19 mouse cellular contexts compared by ENCODE assay signal in the genomic region with DNA sequence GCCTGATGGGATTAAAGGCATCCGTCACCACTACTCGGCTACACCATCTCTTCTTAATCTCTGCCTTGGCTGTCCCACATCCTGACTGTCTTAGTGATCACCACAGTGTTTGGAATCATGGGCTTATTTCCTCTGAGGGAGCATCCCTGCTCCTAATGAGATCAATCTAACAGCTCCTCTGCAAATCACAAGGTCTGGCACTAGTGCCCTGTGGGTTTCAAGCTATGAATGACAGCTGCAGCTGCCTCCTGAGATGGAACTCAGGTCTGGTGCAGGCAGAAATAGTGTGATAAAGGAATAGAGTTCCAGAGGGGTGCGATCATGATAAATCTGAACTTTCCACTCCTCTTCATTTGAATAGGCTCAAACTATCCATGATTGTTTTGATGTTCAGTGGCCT.
DNase-seq lines count a peak whose midpoint lies in the region; ATAC-seq and TF ChIP-seq lines count a peak whose summit lies in the region.
"Had no signal": no experiment of that assay in that cellular context is flagged by ENCODE, and none has a peak within 500 bp of the region (broad histone marks: within the 10 kb centered on the region; RNA-seq: fewer than 3 reads in every experiment).

No protein-coding gene starts in this region.

- TF ChIP-seq POLR2A in liver, adult 2 months (IDR thresholded peaks at IDR 0.05; ENCODE audit: extremely low read depth, insufficient read depth, low read length): no peak

- H3K9me3 ChIP-seq in forebrain, embryonic 12.5 days: no peaks in the 10 kb centered on the region
- no peaks in the 10 kb centered on the region for H3K9me3 ChIP-seq in forebrain, embryonic 15.5 days
- no peaks in the 10 kb centered on the region for H3K9me3 ChIP-seq in liver, embryonic 11.5 days (ENCODE audit: control insufficient read depth, low read length)
- H3K9me3 ChIP-seq in midbrain, embryonic 16.5 days (replicated peaks; ENCODE audit: control insufficient read depth, low read length, poor library complexity, severe bottlenecking): no peaks in the 10 kb centered on the region
- H3K9me3 ChIP-seq in midbrain, embryonic 10.5 days (replicated peaks): no peaks in the 10 kb centered on the region
- H3K9me3 ChIP-seq: embryonic facial prominence, embryonic 10.5 days; heart, embryonic 13.5 days; hindbrain, embryonic 15.5 days had no signal

- no peak overlapping the region for H3K4me3 ChIP-seq in forebrain, embryonic 12.5 days (replicated peaks)
- H3K4me3 ChIP-seq in forebrain, embryonic 15.5 days: no peak overlapping the region
- H3K4me3 ChIP-seq in liver, adult 2 months (ENCODE audit: insufficient read depth, low read depth, low read length): peak overlapping the region; percentile 25
- H3K4me3 ChIP-seq in liver, embryonic 11.5 days (ENCODE audit: low read depth, low read length): no peak overlapping the region
- no peak overlapping the region for H3K4me3 ChIP-seq in midbrain, embryonic 16.5 days (ENCODE audit: low read depth, low read length)
- no peak overlapping the region for H3K4me3 ChIP-seq in midbrain, embryonic 10.5 days
- H3K4me3 ChIP-seq: embryonic facial prominence, embryonic 10.5 days; gastrocnemius, adult 2 months; heart, embryonic 13.5 days; hindbrain, embryonic 15.5 days had no signal

- no peaks in the 10 kb centered on the region for H3K27me3 ChIP-seq in forebrain, embryonic 12.5 days
- H3K27me3 ChIP-seq in forebrain, embryonic 15.5 days: no peaks in the 10 kb centered on the region
- no peaks in the 10 kb centered on the region for H3K27me3 ChIP-seq in liver, adult 2 months (ENCODE audit: control insufficient read depth, insufficient read depth, low read length)
- H3K27me3 ChIP-seq in liver, embryonic 11.5 days (replicated peaks; ENCODE audit: control insufficient read depth, insufficient read depth, low read length): no peaks in the 10 kb centered on the region
- H3K27me3 ChIP-seq in midbrain, embryonic 16.5 days (ENCODE audit: control insufficient read depth, insufficient read depth, low read depth, low read length): no peaks in the 10 kb centered on the region
- H3K27me3 ChIP-seq in midbrain, embryonic 10.5 days (ENCODE audit: low read depth, poor library complexity, severe bottlenecking): no peaks in the 10 kb centered on the region
- H3K27me3 ChIP-seq: heart, embryonic 13.5 days; hindbrain, embryonic 15.5 days; Patski had no signal

- H3K4me2 ChIP-seq in forebrain, embryonic 12.5 days: no peak overlapping the region
- H3K4me2 ChIP-seq in forebrain, embryonic 15.5 days (replicated peaks): no peak overlapping the region
- no peak overlapping the region for H3K4me2 ChIP-seq in liver, embryonic 11.5 days
- H3K4me2 ChIP-seq in midbrain, embryonic 16.5 days (ENCODE audit: low read length): no peak overlapping the region
- H3K4me2 ChIP-seq: heart, embryonic 13.5 days; hindbrain, embryonic 15.5 days had no signal

- H3K9ac ChIP-seq in forebrain, embryonic 12.5 days: no peak overlapping the region
- H3K9ac ChIP-seq in forebrain, embryonic 15.5 days (replicated peaks): no peak overlapping the region
- H3K9ac ChIP-seq in liver, adult 2 months (ENCODE audit: low read depth, low read length): peak overlapping the region; percentile 66
- no peak overlapping the region for H3K9ac ChIP-seq in liver, embryonic 11.5 days (ENCODE audit: low read depth, low read length)
- H3K9ac ChIP-seq in midbrain, embryonic 16.5 days (ENCODE audit: low read depth, low read length): no peak overlapping the region
- H3K9ac ChIP-seq: heart, embryonic 13.5 days; hindbrain, embryonic 15.5 days had no signal

- no peak for ATAC-seq in forebrain, embryonic 12.5 days (ENCODE audit: low FRiP score)
- ATAC-seq in forebrain, embryonic 15.5 days (replicated peaks): no peak
- ATAC-seq in liver, embryonic 11.5 days (replicated peaks; ENCODE audit: low FRiP score): no peak
- peak; percentile 51; the same call in 1 of the 2 replicates for ATAC-seq in midbrain, embryonic 16.5 days
- ATAC-seq: activated CD4-positive, CD25-positive, alpha-beta regulatory T cell, adult 4 months; Patski had no signal

- DNase-seq in liver, adult 2 months (ENCODE audit: extremely low read depth, low read depth, low spot score): no peak
- no peak for DNase-seq in liver, embryonic 11.5 days (ENCODE audit: low spot score)
- no peak for DNase-seq in midbrain, embryonic 10.5 days (ENCODE audit: low spot score)
- DNase-seq in adrenal gland, postnatal 36 days: no peak
- DNase-seq: adrenal gland, postnatal 14 days; cerebellum, adult 2 months; cerebellum, postnatal 10 days; gastrocnemius, adult 2 months; gastrocnemius, postnatal 25 days; heart, adult 11 months; heart, postnatal 36 days had no signal

- WGBS in forebrain, embryonic 12.5 days: 65% methylated on average over 3 of the region's 3 CpGs
- WGBS in forebrain, embryonic 15.5 days: 42% methylated on average over 3 of the region's 3 CpGs
- WGBS in liver, adult 2 months: 45% methylated on average over 3 of the region's 3 CpGs
- 76% methylated on average over 3 of the region's 3 CpGs for WGBS in liver, embryonic 11.5 days
- 42% methylated on average over 3 of the region's 3 CpGs for WGBS in midbrain, embryonic 16.5 days
- WGBS in midbrain, embryonic 10.5 days: 84% methylated on average over 3 of the region's 3 CpGs

- no peaks in the 10 kb centered on the region for H3K4me1 ChIP-seq in forebrain, embryonic 12.5 days
- H3K4me1 ChIP-seq in forebrain, embryonic 15.5 days: peaks cover 10% of the 10 kb centered on the region
- H3K4me1 ChIP-seq in liver, adult 2 months (ENCODE audit: control insufficient read depth, insufficient read depth, low read length): peaks cover 21% of the 10 kb centered on the region
- H3K4me1 ChIP-seq in liver, embryonic 11.5 days (replicated peaks; ENCODE audit: control insufficient read depth, insufficient read depth, low read length): no peaks in the 10 kb centered on the region
- H3K4me1 ChIP-seq in midbrain, embryonic 16.5 days (ENCODE audit: control insufficient read depth, insufficient read depth, low read length): no peaks in the 10 kb centered on the region
- H3K4me1 ChIP-seq in midbrain, embryonic 10.5 days: peaks cover 9% of the 10 kb centered on the region; the same call in 1 of the 2 replicates
- H3K4me1 ChIP-seq: heart, embryonic 13.5 days; hindbrain, embryonic 15.5 days had no signal

- H3K79me2 ChIP-seq in liver, adult 2 months (ENCODE audit: control insufficient read depth, insufficient read depth, low read length): peaks cover 2% of the 10 kb centered on the region; the same call in 1 of the 2 replicates

- no peaks in the 10 kb centered on the region for H3K36me3 ChIP-seq in forebrain, embryonic 12.5 days (replicated peaks)
- no peaks in the 10 kb centered on the region for H3K36me3 ChIP-seq in forebrain, embryonic 15.5 days
- no peaks in the 10 kb centered on the region for H3K36me3 ChIP-seq in liver, adult 2 months (ENCODE audit: control insufficient read depth, insufficient read depth, low read length)
- H3K36me3 ChIP-seq in liver, embryonic 11.5 days (ENCODE audit: control insufficient read depth, insufficient read depth, low read length): no peaks in the 10 kb centered on the region
- H3K36me3 ChIP-seq in midbrain, embryonic 16.5 days (ENCODE audit: control insufficient read depth, insufficient read depth, low read length): no peaks in the 10 kb centered on the region
- H3K36me3 ChIP-seq in midbrain, embryonic 10.5 days: no peaks in the 10 kb centered on the region
- H3K36me3 ChIP-seq: embryonic facial prominence, embryonic 10.5 days; heart, embryonic 13.5 days; hindbrain, embryonic 15.5 days had no signal

- TF ChIP-seq CTCF in liver, adult 2 months (IDR thresholded peaks at IDR 0.05; ENCODE audit: low read depth, low read length): no peak

- 0 out of 2 replicates have a peak overlapping the region, but pooled peaks have one; percentile 25 for H3K27ac ChIP-seq in forebrain, embryonic 12.5 days
- H3K27ac ChIP-seq in forebrain, embryonic 15.5 days (replicated peaks): no peak overlapping the region
- peak overlapping the region; percentile 66 for H3K27ac ChIP-seq in liver, adult 2 months (replicated peaks; ENCODE audit: insufficient read depth, low read depth, low read length)
- H3K27ac ChIP-seq in liver, embryonic 11.5 days (ENCODE audit: low read depth, low read length): no peak overlapping the region
- H3K27ac ChIP-seq in midbrain, embryonic 16.5 days (ENCODE audit: low read length): 0 out of 2 replicates have a peak overlapping the region, but pooled peaks have one; percentile 2
- no peak overlapping the region for H3K27ac ChIP-seq in midbrain, embryonic 10.5 days (replicated peaks)
- H3K27ac ChIP-seq: embryonic facial prominence, embryonic 10.5 days; gastrocnemius, adult 2 months; heart, embryonic 13.5 days; hindbrain, embryonic 15.5 days had no signal

Comparison
In these comparisons a context has a peak if more than half of its experiments do, and no peak if none do; other contexts are left out.
1. H3K27ac ChIP-seq: peak in forebrain, embryonic 12.5 days (single experiment), liver, adult 2 months (single experiment) and midbrain, embryonic 16.5 days (single experiment); none in forebrain, embryonic 15.5 days (single experiment), liver, embryonic 11.5 days (single experiment) and midbrain, embryonic 10.5 days (single experiment).